Mouse (Mus musculus) heart, embryonic 10.5 days (tissue): ENCODE data around the gene Cntn4. TPM values are rescaled to one million over a fixed set of nuclear protein-coding genes. Genes with fewer than 3 reads are reported as not detected.

Experiments used
- DNase-seq: peaks from one replicate; pipeline ENCODE4 v3.0.0-alpha.2; 2017; ENCODE audit warnings: low spot score
- H3K27ac ChIP-seq: fragments of 300-500 bp; sonication (generic); 2 replicates; pipeline ENCODE4 v1.5.1; 2016; ENCODE audit warnings: mild to moderate bottlenecking
- H3K27me3 ChIP-seq: fragments of 300-500 bp; sonication (generic); 2 replicates; pipeline ENCODE4 v1.6.1; 2016; ENCODE audit warnings: mild to moderate bottlenecking; ENCODE audit not compliant: poor library complexity, insufficient read depth, severe bottlenecking
- H3K36me3 ChIP-seq: fragments of 300-500 bp; sonication (generic); 2 replicates; pipeline ENCODE4 v1.6.1; 2016; ENCODE audit warnings: mild to moderate bottlenecking, moderate library complexity
- H3K4me1 ChIP-seq: fragments of 300-500 bp; sonication (generic); 2 replicates; pipeline ENCODE4 v1.6.1; 2016; ENCODE audit warnings: mild to moderate bottlenecking
- H3K4me3 ChIP-seq: fragments of 300-500 bp; sonication (generic); 2 replicates; pipeline ENCODE4 v1.5.1; 2016; ENCODE audit warnings: mild to moderate bottlenecking, moderate library complexity
- H3K9me3 ChIP-seq: fragments of 300-500 bp; sonication (generic); 2 replicates; pipeline ENCODE4 v1.6.1; 2016; ENCODE audit warnings: mild to moderate bottlenecking, moderate library complexity
- WGBS: fragments of 180-500 bp; shearing (Covaris S2); methylation state at CpG from one replicate; pipeline ENCODE4 v1.1.7; 2016; 5-methylcytosine and 5-hydroxymethylcytosine counted together
- polyA plus RNA-seq: library from polyadenylated mRNA; unstranded; fragments of >200 nt; fragmentation: Nextera tagmentation; extraction: Ambion mirVana; gene quantifications from 2 replicates; pipeline ENCODE4 v1.2.1, GENCODE M21; 2016

Cntn4 gene
- polyA plus RNA-seq, 1 experiment from 2014 or later: 0.48 TPM

GRCm38 (mm10) chr6:106561649-106562048 lies 884.2 kb downstream of the Cntn4 start:
- no peak for DNase-seq
- Histone ChIP-seq H3K4me3 (no peak overlapping the region), H3K4me1 (no peaks in the 10 kb centered on the region), H3K27me3 (no peaks in the 10 kb centered on the region), H3K9me3 (no peaks in the 10 kb centered on the region), H3K36me3 (no peaks in the 10 kb centered on the region), H3K27ac (no peak overlapping the region)
- WGBS: 82% methylated on average over 6 of the region's 6 CpGs

- Histone ChIP-seq H3K36me3 (no peaks in the 10 kb centered on the region), H3K27me3 (no peaks in the 10 kb centered on the region), H3K27ac (no peak overlapping the region), H3K4me3 (no peak overlapping the region), H3K9me3 (no peaks in the 10 kb centered on the region), H3K4me1 (no peaks in the 10 kb centered on the region)
- no peak for DNase-seq
- 80% methylated on average over 7 of the region's 7 CpGs for WGBS
Observed at GRCm38 (mm10) chr6:106565316-106565715, 887.9 kb downstream of the Cntn4 start.

- no peak for DNase-seq
- no peaks in the 10 kb centered on the region for H3K9me3 ChIP-seq
- no peak overlapping the region for H3K4me3 ChIP-seq
- 82% methylated on average over 3 of the region's 3 CpGs for WGBS
- H3K36me3 ChIP-seq: no peaks in the 10 kb centered on the region
- H3K4me1 ChIP-seq: no peaks in the 10 kb centered on the region
- no peak overlapping the region for H3K27ac ChIP-seq
- no peaks in the 10 kb centered on the region for H3K27me3 ChIP-seq
Observed at GRCm38 (mm10) chr6:106565769-106566459, 888.5 kb downstream of the Cntn4 start.

GRCm38 (mm10) chr6:106566929-106567621 lies 889.6 kb downstream of the Cntn4 start:
- Histone ChIP-seq H3K27me3 (no peaks in the 10 kb centered on the region), H3K4me3 (no peak overlapping the region), H3K9me3 (no peaks in the 10 kb centered on the region), H3K27ac (no peak overlapping the region), H3K4me1 (no peaks in the 10 kb centered on the region), H3K36me3 (no peaks in the 10 kb centered on the region)
- 84% methylated on average over 11 of the region's 11 CpGs for WGBS
- no peak for DNase-seq

GRCm38 (mm10) chr6:106580124-106580523 lies 902.7 kb downstream of the Cntn4 start:
- 76% methylated on average over 5 of the region's 5 CpGs for WGBS
- no peak for DNase-seq
- Histone ChIP-seq H3K27ac (no peak overlapping the region), H3K4me1 (no peaks in the 10 kb centered on the region), H3K27me3 (no peaks in the 10 kb centered on the region), H3K9me3 (no peaks in the 10 kb centered on the region), H3K36me3 (no peaks in the 10 kb centered on the region), H3K4me3 (no peak overlapping the region)

- H3K36me3 ChIP-seq: no peaks in the 10 kb centered on the region
- no peak overlapping the region for H3K27ac ChIP-seq
- DNase-seq: no peak
- WGBS: 25% methylated on average over 9 of the region's 9 CpGs
- no peaks in the 10 kb centered on the region for H3K9me3 ChIP-seq
- H3K4me3 ChIP-seq: peak overlapping the region; percentile 31
- H3K4me1 ChIP-seq: no peaks in the 10 kb centered on the region
- no peaks in the 10 kb centered on the region for H3K27me3 ChIP-seq
Observed at GRCm38 (mm10) chr6:106593756-106594155, 916.3 kb downstream of the Cntn4 start.

- no peaks in the 10 kb centered on the region for H3K36me3 ChIP-seq
- H3K9me3 ChIP-seq: no peaks in the 10 kb centered on the region
- no peak overlapping the region for H3K27ac ChIP-seq
- WGBS: 82% methylated on average over 3 of the region's 3 CpGs
- no peaks in the 10 kb centered on the region for H3K4me1 ChIP-seq
- no peaks in the 10 kb centered on the region for H3K27me3 ChIP-seq
- DNase-seq: no peak
- H3K4me3 ChIP-seq: no peak overlapping the region
Observed at GRCm38 (mm10) chr6:106617081-106617480, 939.6 kb downstream of the Cntn4 start.

- Histone ChIP-seq H3K27ac (no peak overlapping the region), H3K4me3 (no peak overlapping the region), H3K9me3 (no peaks in the 10 kb centered on the region), H3K4me1 (no peaks in the 10 kb centered on the region), H3K36me3 (no peaks in the 10 kb centered on the region), H3K27me3 (no peaks in the 10 kb centered on the region)
- DNase-seq: no peak
- 71% methylated on average over 5 of the region's 5 CpGs for WGBS
Observed at GRCm38 (mm10) chr6:106621188-106621749, 943.8 kb downstream of the Cntn4 start.

- H3K27ac ChIP-seq: no peak overlapping the region
- H3K9me3 ChIP-seq: no peaks in the 10 kb centered on the region
- WGBS: 84% methylated on average over 3 of the region's 3 CpGs
- no peak overlapping the region for H3K4me3 ChIP-seq
- no peak for DNase-seq
- no peaks in the 10 kb centered on the region for H3K36me3 ChIP-seq
- no peaks in the 10 kb centered on the region for H3K4me1 ChIP-seq
- no peaks in the 10 kb centered on the region for H3K27me3 ChIP-seq
Observed at GRCm38 (mm10) chr6:106643026-106643425, 965.6 kb downstream of the Cntn4 start.

- Histone ChIP-seq H3K9me3 (no peaks in the 10 kb centered on the region), H3K4me3 (no peak overlapping the region), H3K36me3 (no peaks in the 10 kb centered on the region), H3K4me1 (no peaks in the 10 kb centered on the region), H3K27me3 (no peaks in the 10 kb centered on the region), H3K27ac (no peak overlapping the region)
- peak; percentile 76 for DNase-seq
- WGBS: 41% methylated on average over 5 of the region's 5 CpGs
Observed at GRCm38 (mm10) chr6:106645496-106646211, 968.2 kb downstream of the Cntn4 start.

- H3K27ac ChIP-seq: no peak overlapping the region
- H3K4me3 ChIP-seq: no peak overlapping the region
- no peaks in the 10 kb centered on the region for H3K4me1 ChIP-seq
- no peaks in the 10 kb centered on the region for H3K27me3 ChIP-seq
- H3K36me3 ChIP-seq: no peaks in the 10 kb centered on the region
- no peak for DNase-seq
- no peaks in the 10 kb centered on the region for H3K9me3 ChIP-seq
- WGBS: 58% methylated on average over 4 of the region's 4 CpGs
Observed at GRCm38 (mm10) chr6:106646945-106647344, 969.5 kb downstream of the Cntn4 start.

- WGBS: 39% methylated on average over 6 of the region's 6 CpGs
- Histone ChIP-seq H3K4me1 (no peaks in the 10 kb centered on the region), H3K4me3 (no peak overlapping the region), H3K36me3 (no peaks in the 10 kb centered on the region), H3K27me3 (no peaks in the 10 kb centered on the region), H3K27ac (no peak overlapping the region), H3K9me3 (no peaks in the 10 kb centered on the region)
- DNase-seq: no peak
Observed at GRCm38 (mm10) chr6:106663780-106664651, 986.6 kb downstream of the Cntn4 start.
